Mouse (Mus musculus) G1E (cell line): ENCODE measurements around the gene Apmap.

Experiments used
- CTCF ChIP-seq: IDR thresholded peaks from 2 replicates; pipeline ENCODE4 v1.5.1; 2012; ENCODE audit warnings: low read depth, low read length, inconsistent platforms, mixed read lengths
- GATA1 ChIP-seq: IDR thresholded peaks from 2 replicates; pipeline ENCODE4 v1.6.1; 2012; ENCODE audit warnings: borderline replicate concordance, low read length, inconsistent platforms, mixed read lengths
- POLR2AphosphoS5 ChIP-seq: IDR thresholded peaks from 2 replicates; pipeline ENCODE4 v1.6.1; 2012; ENCODE audit warnings: low read depth, low read length, inconsistent platforms; ENCODE audit not compliant: insufficient replicate concordance
- TAL1 ChIP-seq: conservative IDR thresholded peaks from 2 replicates; pipeline ENCODE4 v1.6.1; 2012; ENCODE audit warnings: low read depth, low read length, inconsistent platforms, mixed read lengths

GRCm38 (mm10) chr2:150610097-150610496, 1.7 kb upstream of the Apmap start:
- TF ChIP-seq POLR2AphosphoS5 = no peak
- TF ChIP-seq TAL1 = no peak
- TF ChIP-seq GATA1 = no peak
- TF ChIP-seq CTCF = no peak
